In genomic region chr10:60756146-60756545, GRCm38 (mm10) we compare ENCODE assay signal across 18 mouse cellular contexts.
"Had no signal": no experiment of that assay in that cellular context is flagged by ENCODE, and none has a peak within 500 bp of the region (broad histone marks: within the 10 kb centered on the region; RNA-seq: fewer than 3 reads in every experiment).

No protein-coding gene starts in this region.

- H3K27ac ChIP-seq: midbrain, embryonic 10.5 days; midbrain, embryonic 12.5 days; neural tube, embryonic 13.5 days; neural tube, embryonic 15.5 days had no signal

- H3K36me3 ChIP-seq: midbrain, embryonic 10.5 days; midbrain, embryonic 12.5 days; neural tube, embryonic 13.5 days; neural tube, embryonic 15.5 days had no signal

- H3K9me3 ChIP-seq: midbrain, embryonic 12.5 days; neural tube, embryonic 13.5 days; neural tube, embryonic 15.5 days had no signal

- DNase-seq: lung, adult 18-20 months; lung, embryonic 14.5 days; lung, postnatal 10 days; lung, postnatal 4 days; midbrain, embryonic 14.5 days; retina, postnatal 1 day; right cerebral cortex, adult 18-20 months; right cerebral cortex, postnatal 25 days; right cerebral cortex, postnatal 4 days; spleen, adult 18-20 months; thymus, postnatal 14 days; thymus, postnatal 36 days had no signal

- H3K4me3 ChIP-seq: midbrain, embryonic 10.5 days; midbrain, embryonic 12.5 days; myocyte; neural tube, embryonic 13.5 days; neural tube, embryonic 15.5 days had no signal

- H3K4me2 ChIP-seq: lung, embryonic 14.5 days; midbrain, embryonic 12.5 days; neural tube, embryonic 13.5 days; neural tube, embryonic 15.5 days had no signal

- ATAC-seq: midbrain, embryonic 16.5 days had no signal

- H3K27me3 ChIP-seq: neural tube, embryonic 13.5 days; neural tube, embryonic 15.5 days had no signal

- H3K9ac ChIP-seq: lung, embryonic 14.5 days; midbrain, embryonic 12.5 days; neural tube, embryonic 13.5 days; neural tube, embryonic 15.5 days had no signal
